In the genomic region with DNA sequence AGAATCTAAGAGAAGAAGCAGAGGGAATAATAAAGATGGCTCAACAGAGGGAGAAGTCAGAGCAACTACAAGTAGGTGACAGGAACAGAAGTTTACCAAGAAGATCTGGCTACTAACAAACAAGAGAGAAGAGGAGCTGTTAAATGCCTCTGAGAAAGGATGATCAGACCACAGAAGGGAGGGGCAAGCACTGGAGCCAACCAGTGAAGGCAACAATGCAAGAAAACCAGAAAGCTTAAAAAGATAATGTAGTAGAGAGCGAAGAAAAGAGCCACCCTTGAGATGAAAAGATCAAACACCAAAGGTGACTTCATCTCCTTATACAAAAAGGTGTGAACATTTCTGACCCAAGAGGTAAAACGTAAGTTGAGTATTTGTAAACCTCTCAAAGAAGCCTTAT, we compare ENCODE assay signal across 23 mouse cellular contexts.
"Had no signal": no experiment of that assay in that cellular context is flagged by ENCODE, and none has a peak within 500 bp of the region (broad histone marks: within the 10 kb centered on the region; RNA-seq: fewer than 3 reads in every experiment).

No protein-coding gene starts in this region.

- H3K4me1 ChIP-seq: limb, embryonic 12.5 days; limb, embryonic 15.5 days; stomach, embryonic 15.5 days had no signal

- H3K9ac ChIP-seq: kidney, embryonic 15.5 days; limb, embryonic 12.5 days; limb, embryonic 15.5 days; liver, embryonic 14.5 days; liver, postnatal 0 days; lung, embryonic 14.5 days; midbrain, embryonic 13.5 days; stomach, embryonic 15.5 days had no signal

- H3K27me3 ChIP-seq: kidney, embryonic 15.5 days; limb, embryonic 12.5 days; limb, embryonic 15.5 days; megakaryocyte, embryonic 14.5 days; midbrain, embryonic 13.5 days; stomach, embryonic 15.5 days had no signal

- ATAC-seq: liver, postnatal 0 days; lung, postnatal 0 days; midbrain, embryonic 13.5 days; midbrain, embryonic 16.5 days had no signal

- H3K4me3 ChIP-seq: kidney, embryonic 15.5 days; left cerebral cortex, adult 2 months; limb, embryonic 12.5 days; limb, embryonic 15.5 days; megakaryocyte, embryonic 14.5 days; midbrain, embryonic 10.5 days; midbrain, embryonic 13.5 days; myocyte; stomach, embryonic 15.5 days had no signal

- H3K27ac ChIP-seq: kidney, embryonic 15.5 days; left cerebral cortex, adult 2 months; limb, embryonic 12.5 days; limb, embryonic 15.5 days; liver, embryonic 14.5 days; macrophage; midbrain, embryonic 10.5 days; midbrain, embryonic 13.5 days; stomach, embryonic 15.5 days had no signal

- DNase-seq: kidney, adult 8-10 months; kidney, postnatal 10 days; kidney, postnatal 36 days; layer of hippocampus, postnatal 36 days; liver, postnatal 0 days; lung, embryonic 14.5 days; right cerebral cortex, postnatal 14 days; right cerebral cortex, postnatal 4 days; thymus, postnatal 25 days had no signal

- H3K4me2 ChIP-seq: kidney, embryonic 15.5 days; limb, embryonic 12.5 days; limb, embryonic 15.5 days; liver, embryonic 11.5 days; lung, embryonic 14.5 days; midbrain, embryonic 13.5 days; stomach, embryonic 15.5 days had no signal

- H3K9me3 ChIP-seq: kidney, embryonic 15.5 days; limb, embryonic 12.5 days; limb, embryonic 15.5 days; megakaryocyte, embryonic 14.5 days; midbrain, embryonic 10.5 days; midbrain, embryonic 13.5 days; stomach, embryonic 15.5 days had no signal
